Mouse (Mus musculus) heart, postnatal 0 days (tissue): ENCODE measurements around the gene Erc1. TPM values are rescaled to one million over a fixed set of nuclear protein-coding genes. Genes with fewer than 3 reads are reported as not detected.
A peak's percentile ranks its signal among the peaks of the same experiment; 100 is the strongest.

Experiments
- ATAC-seq: fragments of 200-750 bp; cut with Nextera tagmentation; 2 replicates; pipeline ENCODE4 v1.8.0; 2017; ENCODE audit warnings: low read depth, moderate number of reproducible peaks, moderate library complexity; ENCODE audit not compliant: insufficient read depth
- DNase-seq: peaks from one replicate; pipeline ENCODE4 v3.0.0-alpha.2; 2016; ENCODE audit warnings: low spot score
- H3K27ac ChIP-seq: fragments of 300-500 bp; sonication (generic); 2 replicates; pipeline ENCODE4 v1.5.1; 2014; ENCODE audit warnings: low read depth, mild to moderate bottlenecking
- H3K27me3 ChIP-seq: fragments of 300-500 bp; sonication (generic); 2 replicates; pipeline ENCODE4 v1.6.1; 2014; ENCODE audit warnings: low read length, mixed read lengths; ENCODE audit not compliant: control insufficient read depth, insufficient read depth
- H3K36me3 ChIP-seq: fragments of 300-500 bp; sonication (generic); replicated peaks from 2 replicates; pipeline ENCODE4 v1.6.1; 2014; ENCODE audit warnings: low read length, mixed read lengths; ENCODE audit not compliant: control insufficient read depth, insufficient read depth
- H3K4me1 ChIP-seq: fragments of 300-500 bp; sonication (generic); 2 replicates; pipeline ENCODE4 v1.6.1; 2014; ENCODE audit warnings: antibody characterized with exemption; ENCODE audit not compliant: control insufficient read depth, insufficient read depth
- H3K4me2 ChIP-seq: fragments of 300-500 bp; sonication (generic); 2 replicates; pipeline ENCODE4 v1.6.1; 2014; ENCODE audit warnings: low read depth, mild to moderate bottlenecking, low read length, moderate library complexity
- H3K4me3 ChIP-seq: fragments of 300-500 bp; sonication (generic); 2 replicates; pipeline ENCODE4 v1.5.1; 2014; ENCODE audit warnings: low read depth, low read length
- H3K9ac ChIP-seq: fragments of 300-500 bp; sonication (generic); replicated peaks from 2 replicates; pipeline ENCODE4 v1.6.1; 2014; ENCODE audit warnings: low read depth, low read length, mixed read lengths
- H3K9me3 ChIP-seq: fragments of 300-500 bp; sonication (generic); replicated peaks from 2 replicates; pipeline ENCODE4 v1.6.1; 2016; ENCODE audit warnings: low read length; ENCODE audit not compliant: control insufficient read depth
- CTCF ChIP-seq: IDR thresholded peaks from 2 replicates; pipeline ENCODE4 v1.5.1; 2016; ENCODE audit warnings: antibody characterized with exemption, control low read depth, low read depth
- EP300 ChIP-seq: IDR thresholded peaks from 2 replicates; pipeline ENCODE4 v1.6.1; 2016; ENCODE audit warnings: antibody characterized with exemption, low read depth
- WGBS: fragments of 180-500 bp; shearing (Covaris S2); extraction: QIAGEN DNeasy Blood & Tissue Kit; methylation state at CpG from one replicate; pipeline ENCODE4 v1.1.7; 2014; 5-methylcytosine and 5-hydroxymethylcytosine counted together
- polyA plus RNA-seq: library from polyadenylated mRNA; unstranded; fragments of >200 nt; fragmentation: Nextera tagmentation; extraction: Ambion mirVana; gene quantifications from 2 replicates; pipeline ENCODE4 v1.2.1, GENCODE M21; 2015
- total RNA-seq: library from RNA; depleted of rRNA; stranded (reverse); fragments of >200 nt; gene quantifications from 2 replicates; pipeline ENCODE4 v1.2.3, GENCODE M21; 2014; ENCODE audit warnings: low replicate concordance

The Erc1 gene
- total and polyA plus RNA-seq, 2 experiments from 2014 or later: 11.9 to 30.7 TPM

GRCm38 (mm10) chr6:119558855-119559254 lies 289.1 kb downstream of the Erc1 start:
- Histone ChIP-seq H3K27me3 (no peaks in the 10 kb centered on the region), H3K4me2 (no peak overlapping the region), H3K36me3 (no peaks in the 10 kb centered on the region), H3K9ac (no peak overlapping the region), H3K4me3 (no peak overlapping the region), H3K27ac (no peak overlapping the region), H3K4me1 (peaks cover 2% of the 10 kb centered on the region; the same call in 1 of the 2 replicates), H3K9me3 (no peaks in the 10 kb centered on the region)
- WGBS: 57% methylated on average over 7 of the region's 7 CpGs
- ATAC-seq (no peak), DNase-seq (no peak)
- TF ChIP-seq EP300 (no peak), CTCF (no peak)

GRCm38 (mm10) chr6:119554439-119554838 lies 293.5 kb downstream of the Erc1 start:
- peak; percentile 21; the same call in 1 of the 2 replicates for TF ChIP-seq CTCF
- no peak for TF ChIP-seq EP300
- Histone ChIP-seq H3K36me3 (no peaks in the 10 kb centered on the region), H3K9me3 (no peaks in the 10 kb centered on the region), H3K27me3 (no peaks in the 10 kb centered on the region), H3K9ac (no peak overlapping the region), H3K4me3 (no peak overlapping the region), H3K27ac (no peak overlapping the region), H3K4me2 (no peak overlapping the region), H3K4me1 (peaks cover 2% of the 10 kb centered on the region; the same call in 1 of the 2 replicates)
- DNase-seq (no peak), ATAC-seq (no peak)
- 74% methylated on average over 8 of the region's 8 CpGs for WGBS

GRCm38 (mm10) chr6:119544518-119544864 lies 303.5 kb downstream of the Erc1 start:
- 4% methylated on average over 14 of the region's 14 CpGs for WGBS
- no peak overlapping the region for H3K27ac ChIP-seq
- ATAC-seq (peak; percentile 57), DNase-seq (peak; percentile 53)
- peak overlapping the region; percentile 68 for H3K9ac ChIP-seq
- peak overlapping the region; percentile 75 for H3K4me3 ChIP-seq
- H3K27me3 ChIP-seq: peaks cover 24% of the 10 kb centered on the region
- H3K9me3 ChIP-seq: no peaks in the 10 kb centered on the region
- TF ChIP-seq EP300 (no peak), CTCF (peak; percentile 50)
- H3K4me1 ChIP-seq: 0 out of 2 replicates have a peak, but pooled peaks cover 3% of the 10 kb centered on the region
- H3K36me3 ChIP-seq: no peaks in the 10 kb centered on the region
- H3K4me2 ChIP-seq: peak overlapping the region; percentile 96

GRCm38 (mm10) chr6:119543803-119544517 lies 304.0 kb downstream of the Erc1 start, which contains the start of gene Wnt5b:
TSS of gene Wnt5b (minus strand) at chr6:119544347.
- ATAC-seq (peak; percentile 72), DNase-seq (no peak)
- H3K27ac ChIP-seq: no peak within 1 kb of the TSS
- peak within 1 kb of the TSS; percentile 75 for H3K4me3 ChIP-seq
- no peak for TF ChIP-seq CTCF
- TF ChIP-seq EP300: no peak
- H3K4me2 ChIP-seq: peak within 1 kb of the TSS; percentile 96
- peak within 1 kb of the TSS; percentile 68 for H3K9ac ChIP-seq
- H3K9me3 ChIP-seq: no peaks in the 10 kb centered on the region
- H3K4me1 ChIP-seq: 0 out of 2 replicates have a peak, but pooled peaks cover 3% of the 10 kb centered on the region
- H3K36me3 ChIP-seq: no peaks in the 10 kb centered on the region
- H3K27me3 ChIP-seq: peaks cover 24% of the 10 kb centered on the region
- under 1% methylated on average over 55 of the region's 120 CpGs for WGBS

GRCm38 (mm10) chr6:119543456-119543802 lies 304.5 kb downstream of the Erc1 start:
- 1% methylated on average over 28 of the region's 30 CpGs for WGBS

GRCm38 (mm10) chr6:119535867-119536266 lies 312.1 kb downstream of the Erc1 start:
- H3K36me3 ChIP-seq: no peaks in the 10 kb centered on the region
- H3K9me3 ChIP-seq: no peaks in the 10 kb centered on the region
- H3K9ac ChIP-seq: no peak overlapping the region
- ATAC-seq (no peak), DNase-seq (no peak)
- H3K27ac ChIP-seq: no peak overlapping the region
- H3K27me3 ChIP-seq: no peaks in the 10 kb centered on the region
- 85% methylated on average over 12 of the region's 12 CpGs for WGBS
- no peak for TF ChIP-seq CTCF
- no peak for TF ChIP-seq EP300
- no peak overlapping the region for H3K4me2 ChIP-seq
- no peak overlapping the region for H3K4me3 ChIP-seq
- H3K4me1 ChIP-seq: no peaks in the 10 kb centered on the region

More at GRCm38 (mm10) chr6:119543456-119543802, 304.5 kb downstream of the Erc1 start:
- Histone ChIP-seq H3K4me3 (peak overlapping the region; percentile 75), H3K27ac (no peak overlapping the region), H3K4me1 (0 out of 2 replicates have a peak, but pooled peaks cover 3% of the 10 kb centered on the region), H3K9ac (peak overlapping the region; percentile 68; the same call in 1 of the 2 replicates), H3K27me3 (peaks cover 24% of the 10 kb centered on the region), H3K9me3 (no peaks in the 10 kb centered on the region), H3K36me3 (no peaks in the 10 kb centered on the region), H3K4me2 (peak overlapping the region; percentile 96)
- no peak for TF ChIP-seq CTCF
- no peak for TF ChIP-seq EP300
- ATAC-seq: peak; percentile 11; the same call in 1 of the 2 replicates
- no peak for DNase-seq
